Mouse (Mus musculus): ENCODE data around the gene Selenos.

Selenos gene

DNA sequence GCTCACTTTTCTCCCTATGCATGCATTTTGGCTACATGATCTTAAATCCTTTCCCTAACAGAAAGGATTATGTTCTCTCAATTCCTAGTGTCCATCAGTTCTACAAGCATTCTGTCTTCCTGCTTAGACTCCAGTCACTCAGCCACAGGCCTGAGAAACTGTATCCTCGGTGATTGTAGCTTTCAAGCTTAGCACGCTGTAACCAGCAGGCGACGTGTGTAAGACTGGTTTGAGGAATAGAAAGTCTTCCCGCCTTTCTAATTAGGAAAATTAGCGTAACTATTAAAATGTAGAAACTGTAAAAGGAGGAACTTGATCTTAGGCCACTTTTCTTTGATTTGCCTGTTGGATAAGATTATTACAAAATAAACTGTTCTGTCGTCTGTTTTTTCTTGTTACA is 39.3 kb downstream of the Selenos start:
- no peak for DNase-seq (ENCODE audit: low spot score)

DNA sequence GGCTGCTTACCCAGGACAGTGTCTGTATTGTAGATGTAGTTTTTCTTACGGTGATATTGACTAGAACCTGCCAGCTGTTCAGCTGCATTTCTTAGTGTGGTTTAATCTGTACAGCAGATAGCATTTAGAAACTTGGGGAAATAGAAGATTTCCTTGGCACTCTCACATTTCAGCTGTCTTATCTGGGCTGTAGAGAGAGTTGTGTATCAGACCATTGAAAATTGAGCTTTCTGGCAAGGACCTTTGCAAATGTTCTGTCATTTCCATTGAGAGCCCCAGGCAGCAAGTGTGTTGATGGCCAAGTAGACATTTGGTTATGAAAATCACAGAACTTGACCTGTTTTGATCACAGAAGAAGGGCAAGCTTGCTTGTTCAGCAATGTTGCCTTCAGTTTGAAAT is 40.7 kb downstream of the Selenos start:
- no peak for DNase-seq (ENCODE audit: low spot score)

DNA sequence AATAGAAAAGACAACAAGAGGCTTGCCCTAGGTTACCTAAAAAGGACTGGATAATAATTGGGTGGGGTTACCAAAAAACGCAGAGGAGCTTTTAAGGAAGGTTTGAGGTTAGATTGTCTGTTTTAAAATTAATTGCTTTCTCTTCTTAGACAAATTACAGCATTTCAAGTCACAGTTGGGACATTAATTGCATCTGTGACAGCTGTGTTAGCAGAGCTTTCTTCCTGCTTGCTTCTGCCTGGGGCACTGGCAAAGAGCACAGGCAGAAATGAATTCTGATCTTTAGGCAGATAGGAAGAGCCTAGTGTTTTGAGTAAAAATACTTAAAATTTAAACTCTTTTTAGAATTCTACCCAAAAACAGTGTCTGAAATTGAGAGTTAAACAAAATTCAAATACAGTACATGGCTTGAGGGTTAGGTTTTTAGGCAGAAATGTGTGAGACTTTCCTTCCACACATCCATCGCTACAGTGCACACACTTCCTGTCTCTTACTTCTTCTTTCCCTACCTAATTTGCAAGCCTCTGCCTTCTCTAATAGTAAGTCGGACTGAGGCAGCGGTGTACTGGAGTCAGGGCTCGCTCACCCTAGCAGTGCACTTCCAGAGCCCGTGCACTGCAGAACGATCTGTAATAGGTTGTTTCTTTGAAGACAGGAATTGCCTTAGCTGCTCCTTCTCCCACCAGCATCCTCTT is 41.4 kb downstream of the Selenos start:
- no peak for DNase-seq (ENCODE audit: low spot score)

DNA sequence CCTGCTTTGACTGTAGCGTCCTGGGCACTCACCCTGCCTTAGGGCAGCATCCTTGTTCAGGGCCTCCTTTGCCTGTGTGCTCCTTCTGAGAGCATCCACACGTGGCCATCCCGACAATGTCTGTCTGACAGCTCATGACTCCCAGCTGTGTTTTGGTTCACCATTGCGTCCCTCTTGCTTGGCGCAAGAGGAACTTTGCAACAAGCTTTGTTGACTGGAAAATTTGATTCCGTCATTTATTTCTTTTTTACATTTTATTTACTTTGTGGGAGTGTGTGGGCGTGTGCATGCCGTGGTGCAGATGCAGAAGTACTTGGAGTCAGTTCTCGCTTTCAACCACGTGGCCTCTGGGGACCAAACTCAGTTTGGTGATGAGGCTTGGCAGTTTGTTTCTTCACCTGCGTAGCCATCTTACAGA is 45.1 kb downstream of the Selenos start:
- no peak for DNase-seq (ENCODE audit: low spot score)

DNA sequence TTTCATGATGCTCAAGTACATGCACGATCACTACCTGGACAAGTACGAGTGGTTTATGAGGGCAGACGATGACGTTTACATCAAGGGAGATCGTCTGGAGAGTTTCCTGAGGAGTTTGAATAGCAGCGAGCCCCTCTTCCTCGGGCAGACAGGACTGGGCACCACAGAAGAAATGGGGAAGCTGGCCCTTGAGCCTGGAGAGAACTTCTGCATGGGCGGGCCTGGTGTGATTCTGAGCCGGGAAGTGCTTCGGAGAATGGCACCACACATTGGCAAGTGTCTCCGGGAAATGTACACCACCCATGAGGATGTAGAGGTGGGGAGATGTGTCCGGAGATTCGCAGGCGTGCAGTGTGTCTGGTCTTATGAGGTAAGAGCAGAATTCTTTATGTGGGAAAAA is 45.9 kb downstream of the Selenos start:
- no peak for DNase-seq (ENCODE audit: low spot score)

DNA sequence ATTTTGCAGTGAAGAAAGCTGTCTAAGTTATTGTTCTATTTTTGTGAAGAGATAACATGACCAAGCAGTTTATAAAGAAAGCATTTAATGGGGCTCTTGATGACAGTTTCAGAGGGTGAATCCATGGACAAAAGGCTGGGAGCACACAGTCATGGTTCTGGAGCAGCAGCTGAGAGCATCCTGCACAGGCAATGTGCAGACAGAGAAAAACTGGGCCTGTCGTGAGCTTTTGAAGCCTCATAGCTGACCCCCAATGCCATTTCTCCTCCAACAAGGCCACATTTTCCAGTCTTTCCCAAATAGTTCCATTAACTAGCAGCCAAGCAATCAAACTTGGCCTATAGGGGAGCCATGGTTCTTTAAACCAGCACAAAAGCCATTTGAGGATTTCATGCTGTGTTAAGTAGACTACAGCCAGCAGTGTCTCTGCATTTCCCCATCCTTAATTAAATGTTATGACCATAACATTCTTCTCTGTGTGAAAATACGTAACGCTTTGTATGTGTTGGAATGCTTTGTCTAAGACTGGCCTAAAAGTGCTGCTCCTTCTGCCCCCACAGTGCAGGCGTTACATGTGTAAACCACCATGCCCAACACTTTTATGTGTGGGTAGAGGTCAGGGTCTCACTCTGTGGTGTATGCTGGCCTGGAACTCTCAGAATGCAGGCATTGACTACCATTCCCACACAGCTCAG is 48.6 kb downstream of the Selenos start:
- DNase-seq (ENCODE audit: low spot score): no peak

DNA sequence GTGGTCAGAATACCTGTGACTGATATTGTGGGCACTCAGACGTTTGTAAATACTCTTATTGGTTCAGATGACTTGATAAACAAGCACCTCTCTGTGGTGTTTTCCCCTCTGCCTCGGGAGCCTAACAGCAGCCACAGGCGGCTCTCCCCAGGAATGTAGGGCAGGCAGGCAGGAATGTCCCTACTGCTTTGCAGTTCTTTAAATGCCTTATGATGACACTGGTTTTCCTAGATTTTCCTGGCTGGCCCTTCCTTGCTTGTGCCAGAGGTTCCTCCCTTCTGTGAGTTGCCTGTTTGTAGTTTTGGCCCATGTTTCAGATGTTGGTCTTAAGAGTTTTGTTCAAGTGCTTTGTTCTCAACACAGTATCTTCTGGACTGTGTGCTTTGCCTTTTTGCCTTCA is 49.4 kb downstream of the Selenos start:
- no peak for DNase-seq (ENCODE audit: low spot score)

DNA sequence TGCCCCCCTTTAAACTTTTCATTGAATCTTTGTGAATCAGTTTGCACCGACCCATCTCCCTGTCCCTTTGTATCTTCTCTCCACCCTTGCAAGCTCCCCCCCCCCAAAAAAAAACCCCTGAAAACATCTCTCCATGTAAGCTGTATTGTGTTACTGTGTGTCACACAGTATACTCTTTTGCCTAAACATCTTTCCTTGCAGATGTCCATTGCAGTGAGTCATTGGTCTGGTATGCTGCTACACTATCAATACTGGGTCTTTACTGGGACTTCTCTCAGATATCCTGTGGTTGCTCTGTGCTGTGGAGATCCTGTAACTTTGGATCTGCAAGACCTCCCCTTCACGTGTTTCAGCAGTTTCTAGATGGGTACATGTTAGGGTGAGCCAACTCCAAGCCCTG is 50.8 kb downstream of the Selenos start:
- no peak for DNase-seq (ENCODE audit: low spot score)

DNA sequence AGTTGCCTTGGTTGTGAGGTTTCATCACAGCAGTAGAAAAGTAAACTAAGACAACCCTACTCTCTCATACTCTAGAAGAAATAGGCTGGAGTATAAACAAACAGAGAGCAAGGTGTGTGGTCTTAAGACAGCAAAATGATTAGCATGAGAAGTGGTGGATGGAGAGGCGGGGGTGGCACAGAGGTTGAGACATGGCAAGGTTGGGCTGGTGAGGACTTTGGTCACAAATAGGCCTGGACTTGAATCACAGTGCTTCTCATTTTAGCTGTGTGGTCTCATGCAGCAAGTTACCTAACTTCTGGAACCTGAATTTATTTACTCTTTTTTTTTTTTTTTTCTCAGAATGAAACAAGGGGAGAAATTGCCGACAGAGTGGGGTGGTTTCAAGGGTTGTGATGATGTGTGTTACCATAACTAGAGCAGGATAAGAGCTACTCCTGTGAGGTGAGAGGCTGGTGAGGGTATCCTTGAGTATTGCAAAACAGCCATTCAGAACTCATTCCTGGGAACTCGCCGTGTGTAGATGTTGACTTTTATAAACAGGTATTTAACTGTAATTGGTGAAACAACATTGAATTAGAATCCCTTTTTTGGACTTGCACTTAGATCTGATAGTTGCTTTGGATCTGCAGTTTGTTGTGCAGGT is 52.5 kb downstream of the Selenos start:
- no peak for DNase-seq (ENCODE audit: low spot score)

DNA sequence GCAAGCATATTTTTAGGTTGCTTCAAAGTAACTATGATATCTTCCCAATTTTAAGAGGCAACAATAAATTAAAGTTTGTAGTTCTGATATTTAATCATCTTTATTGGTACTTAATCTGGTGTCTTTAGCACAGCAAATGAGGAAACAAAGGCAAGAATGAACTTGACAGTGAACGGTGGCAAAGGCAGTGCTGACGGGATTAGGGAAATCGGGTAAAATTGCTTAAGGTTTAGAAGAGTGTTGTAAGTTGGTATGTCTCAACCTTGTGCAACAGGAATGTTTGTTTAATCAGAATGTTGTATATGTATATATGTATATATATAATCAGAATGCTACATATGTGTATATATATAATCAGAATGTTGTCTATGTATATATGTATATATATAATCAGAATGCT is 54.7 kb downstream of the Selenos start:
- no peak for DNase-seq (ENCODE audit: low spot score)

DNA sequence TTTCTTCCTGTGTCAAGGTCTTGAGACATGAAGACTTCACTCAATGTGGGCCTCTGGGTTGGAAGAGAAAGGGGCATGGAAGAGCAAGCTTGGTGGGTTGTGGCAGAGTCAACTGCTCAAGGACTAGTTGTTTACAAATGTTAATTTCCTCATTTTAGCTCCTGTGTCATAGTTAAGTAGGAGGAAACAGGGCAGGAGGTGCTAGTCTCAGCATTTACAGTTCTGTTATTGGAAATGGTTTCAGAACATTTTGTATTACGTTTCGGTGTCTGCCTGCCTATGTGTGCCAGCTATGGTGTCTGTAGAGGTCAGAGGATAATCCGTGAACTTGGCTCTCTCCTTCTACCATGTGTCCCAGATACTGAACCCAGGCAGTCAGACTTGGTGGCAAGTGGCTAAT is 56.2 kb downstream of the Selenos start:
- DNase-seq (ENCODE audit: low spot score): no peak

DNA sequence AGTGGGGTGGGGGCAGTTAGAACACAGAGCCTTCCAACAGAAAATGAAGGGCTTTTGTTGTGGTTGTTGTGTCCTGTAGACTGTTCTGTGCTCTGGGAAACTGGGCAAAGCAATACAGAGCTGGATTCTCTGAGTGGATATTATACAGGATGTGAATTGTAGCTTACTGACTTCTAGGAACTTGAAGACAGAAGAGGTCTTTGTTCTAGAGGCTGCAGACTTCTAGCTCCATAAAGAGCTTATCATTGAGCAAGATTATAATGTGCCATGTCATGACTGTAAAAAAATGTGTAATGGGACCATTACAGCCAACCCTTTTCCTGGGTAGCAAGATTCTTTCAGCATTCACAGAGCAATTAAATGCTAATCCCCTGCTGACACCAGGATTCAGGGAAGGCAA is 56.7 kb downstream of the Selenos start:
- no peak for DNase-seq (ENCODE audit: low spot score)

DNA sequence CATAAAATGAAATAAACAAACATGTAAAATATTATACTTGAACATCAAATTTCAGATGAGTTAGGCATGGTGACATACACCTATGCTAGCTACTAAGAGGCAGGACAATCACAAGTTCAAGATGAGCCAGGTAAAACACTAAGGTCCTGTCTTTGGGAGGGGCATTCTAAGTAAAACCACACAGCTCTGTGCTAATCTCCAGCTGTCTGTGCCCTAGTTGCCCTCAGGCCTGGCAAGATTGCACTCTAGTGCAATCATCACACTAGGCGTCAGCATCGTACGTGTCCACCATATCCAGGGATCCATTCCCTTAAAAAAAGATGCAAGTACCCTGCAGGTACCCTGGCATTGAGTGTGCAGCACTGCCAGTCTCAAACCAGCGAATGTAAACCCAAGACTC is 57.9 kb downstream of the Selenos start:
- no peak for DNase-seq (ENCODE audit: low spot score)

DNA sequence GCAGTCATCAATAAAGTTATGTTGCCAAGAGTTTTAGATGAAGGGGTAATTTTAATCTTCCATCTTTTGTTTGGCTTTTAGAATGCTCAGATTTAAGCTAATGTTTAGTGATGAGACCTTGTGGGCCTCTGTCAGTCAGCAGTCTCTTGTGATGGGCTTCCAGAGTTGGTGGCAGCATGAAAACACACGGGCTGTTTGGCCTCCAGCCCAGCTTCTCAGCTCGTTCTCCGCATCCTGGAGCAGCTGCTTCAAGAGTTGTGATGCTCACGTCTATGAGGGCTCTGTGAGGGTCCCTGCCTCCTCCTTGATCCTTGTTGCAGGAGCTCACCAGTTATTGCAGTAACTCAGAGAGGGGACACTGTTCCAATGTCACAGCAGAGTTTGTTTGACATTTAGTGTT is 58.9 kb downstream of the Selenos start:
- no peak for DNase-seq (ENCODE audit: low spot score)

DNA sequence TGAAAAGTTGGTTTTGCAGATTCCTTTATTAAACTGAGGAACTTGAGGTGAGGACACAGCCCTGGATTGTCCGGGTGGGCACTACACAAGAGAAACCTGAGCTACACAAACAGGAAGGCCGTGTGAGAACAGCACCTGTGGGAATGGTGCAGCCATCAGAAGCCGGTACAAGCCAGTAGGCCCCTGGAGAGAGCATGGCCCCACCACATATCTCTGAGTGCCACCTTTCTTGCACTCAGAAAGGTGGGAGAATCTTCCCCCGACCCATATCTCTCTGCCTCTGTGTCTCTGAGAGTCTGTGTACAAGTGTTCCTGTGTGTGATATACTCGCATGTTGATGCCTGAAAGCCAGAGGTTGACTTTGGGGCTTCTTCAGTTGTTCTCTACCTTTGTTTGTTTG is 59.4 kb downstream of the Selenos start:
- no peak for DNase-seq (ENCODE audit: low spot score)

All from c-Kit-positive CD71-positive TER-119-positive erythroid progenitor cells, embryonic 14.5 days (primary cell).